In genomic region chr3:107100811-107101455, GRCm38 (mm10) we compare ENCODE assay signal across 8 mouse cellular contexts. TPM values are rescaled to one million over a fixed set of nuclear protein-coding genes. Genes with fewer than 3 reads are reported as not detected.
DNase-seq lines count a peak whose midpoint lies in the region; ATAC-seq lines count a peak whose summit lies in the region.

Gene Kcna2 (plus strand): TSS chr3:107101146.

- peak within 1 kb of the TSS; percentile 47 for H3K4me3 ChIP-seq in lung, embryonic 16.5 days (ENCODE audit: low read length)
- H3K4me3 ChIP-seq in hindbrain, embryonic 14.5 days (replicated peaks; ENCODE audit: low read length), result peak within 1 kb of the TSS; percentile 74

- ATAC-seq in cerebellum, adult (ENCODE audit: insufficient number of reproducible peaks, low FRiP score, low TSS enrichment), result peak; percentile 5; the same call in 1 of the 2 replicates
- no peak for ATAC-seq in lung, embryonic 16.5 days (ENCODE audit: low read depth)
- ATAC-seq in hindbrain, embryonic 14.5 days (ENCODE audit: low FRiP score), result peak; percentile 37
- no peak for ATAC-seq in inflammation-experienced regulatory T-cells, adult 6 months

- H3K27me3 ChIP-seq in lung, embryonic 16.5 days (ENCODE audit: control insufficient read depth, insufficient read depth, low read depth, low read length), result peaks cover 46% of the 10 kb centered on the region
- H3K27me3 ChIP-seq in hindbrain, embryonic 14.5 days (ENCODE audit: control insufficient read depth, insufficient read depth, low read length), result no peaks in the 10 kb centered on the region; the same call in 1 of the 2 replicates

- no peak for DNase-seq in cerebellum, postnatal 4 days (ENCODE audit: low spot score in 2 of 2)
- no peak for DNase-seq in lung, postnatal 14 days
- DNase-seq in hindbrain, embryonic 14.5 days (ENCODE audit: low spot score), result peak; percentile 45
- peak; percentile 33 for DNase-seq in mesoderm, embryonic 11.5 days (ENCODE audit: low read depth, low spot score)
- DNase-seq in adrenal gland, adult 8-10 months, result no peak

- no peaks in the 10 kb centered on the region for H3K36me3 ChIP-seq in lung, embryonic 16.5 days (ENCODE audit: control insufficient read depth, insufficient read depth, low read length)
- 0 out of 2 replicates have a peak, but pooled peaks cover 3% of the 10 kb centered on the region for H3K36me3 ChIP-seq in hindbrain, embryonic 14.5 days (replicated peaks; ENCODE audit: control insufficient read depth, insufficient read depth)

- 0 out of 2 replicates have a peak, but pooled peaks cover 5% of the 10 kb centered on the region for H3K4me1 ChIP-seq in lung, embryonic 16.5 days (replicated peaks; ENCODE audit: control insufficient read depth, insufficient read depth, low read length)
- peaks cover 15% of the 10 kb centered on the region for H3K4me1 ChIP-seq in hindbrain, embryonic 14.5 days (replicated peaks; ENCODE audit: control insufficient read depth, insufficient read depth, low read length)

- 4% methylated on average over 16 of the region's 16 CpGs for WGBS in lung, embryonic 16.5 days
- 2% methylated on average over 16 of the region's 16 CpGs for WGBS in hindbrain, embryonic 14.5 days

- peak within 1 kb of the TSS; percentile 72 for H3K4me2 ChIP-seq in lung, embryonic 16.5 days (ENCODE audit: low read depth, low read length)
- peak within 1 kb of the TSS; percentile 88 for H3K4me2 ChIP-seq in hindbrain, embryonic 14.5 days (replicated peaks)

- no peak within 1 kb of the TSS for H3K27ac ChIP-seq in lung, embryonic 16.5 days (ENCODE audit: low read length)
- H3K27ac ChIP-seq in hindbrain, embryonic 14.5 days, result peak within 1 kb of the TSS; percentile 90

- H3K9me3 ChIP-seq in lung, embryonic 16.5 days (ENCODE audit: control insufficient read depth, low read length), result no peaks in the 10 kb centered on the region
- H3K9me3 ChIP-seq in hindbrain, embryonic 14.5 days (ENCODE audit: control insufficient read depth, low read length), result no peaks in the 10 kb centered on the region

- H3K9ac ChIP-seq in lung, embryonic 16.5 days (ENCODE audit: low read length), result peak within 1 kb of the TSS; percentile 60
- peak within 1 kb of the TSS; percentile 81 for H3K9ac ChIP-seq in hindbrain, embryonic 14.5 days

RNA-seq across cellular contexts. Expression of gene Kcna2, which starts in this region (rescaled TPM):
- 0.72 and 0.80 TPM in 2 replicates for polyA plus RNA-seq in lung, embryonic 16.5 days (2015; fragmentation: Nextera tagmentation; extraction: Ambion mirVana)
- polyA plus RNA-seq in hindbrain, embryonic 14.5 days (2014; fragmentation: Nextera tagmentation; extraction: Ambion mirVana), result 1.9 and 2.0 TPM in 2 replicates
- total RNA-seq in adrenal gland, adult 8-10 months (2022), result 1 to 10 TPM in 2 of 4 experiments, under 1 TPM in 2; 0.61 to 2.3 (median 1.1) TPM
- polyA plus RNA-seq in inflammation-experienced regulatory T-cells, adult 6 months (2017; shearing (Covaris generic)), result under 1 TPM; 0.06 to 0.38 (median 0.28) TPM

Comparison
In these comparisons a context has a peak if more than half of its experiments do, and no peak if none do; other contexts are left out.
1. ATAC-seq: peak in cerebellum, adult (single experiment) and hindbrain, embryonic 14.5 days (single experiment); none in lung, embryonic 16.5 days (single experiment) and inflammation-experienced regulatory T-cells, adult 6 months (single experiment).
2. DNase-seq: peak in hindbrain, embryonic 14.5 days (single experiment) and mesoderm, embryonic 11.5 days (single experiment); none in cerebellum, postnatal 4 days (0 of 2), lung, postnatal 14 days (single experiment) and adrenal gland, adult 8-10 months (single experiment).